20 mouse cellular contexts compared by ENCODE assay signal in genomic region chr1:161602150-161602549, GRCm38 (mm10).
A peak's percentile ranks its signal among the peaks of the same experiment; 100 is the strongest.
DNase-seq lines count a peak whose midpoint lies in the region; ATAC-seq and TF ChIP-seq lines count a peak whose summit lies in the region.
"Had no signal": no experiment of that assay in that cellular context is flagged by ENCODE, and none has a peak within 500 bp of the region (broad histone marks: within the 10 kb centered on the region; RNA-seq: fewer than 3 reads in every experiment).

No protein-coding gene starts in this region.

- intact Hi-C loops in heart, adult 2 months (cut with DNase I): loop anchor here (1.0 kb wide), 1 partner anchor 202 kb away; no protein-coding TSS in a partner anchor

- no peaks in the 10 kb centered on the region for H3K27me3 ChIP-seq in heart, adult 2 months (ENCODE audit: control insufficient read depth, insufficient read depth, low read length)
- H3K27me3 ChIP-seq in heart, embryonic 10.5 days (ENCODE audit: insufficient read depth, poor library complexity, severe bottlenecking): no peaks in the 10 kb centered on the region
- H3K27me3 ChIP-seq: heart, embryonic 15.5 days; kidney, embryonic 15.5 days; liver, embryonic 12.5 days; megakaryocyte, embryonic 14.5 days; midbrain, embryonic 15.5 days; stomach, embryonic 15.5 days had no signal

- H3K4me1 ChIP-seq in heart, adult 2 months (ENCODE audit: control insufficient read depth, insufficient read depth, low read length): no peaks in the 10 kb centered on the region
- H3K4me1 ChIP-seq in heart, embryonic 10.5 days: no peaks in the 10 kb centered on the region
- H3K4me1 ChIP-seq: heart, embryonic 15.5 days; kidney, embryonic 15.5 days; liver, embryonic 12.5 days; megakaryocyte, embryonic 14.5 days; midbrain, embryonic 15.5 days; stomach, embryonic 15.5 days had no signal

- TF ChIP-seq CTCF in heart, adult 2 months (IDR thresholded peaks at IDR 0.05): peak; percentile 46
- TF ChIP-seq CTCF in layer of hippocampus, adult 2 months (conservative IDR thresholded peaks at IDR 0.05): peak; percentile 54

- no peak overlapping the region for H3K27ac ChIP-seq in heart, adult 2 months
- no peak overlapping the region for H3K27ac ChIP-seq in heart, embryonic 10.5 days
- no peak overlapping the region for H3K27ac ChIP-seq in layer of hippocampus, adult 2 months
- H3K27ac ChIP-seq: heart, embryonic 15.5 days; kidney, embryonic 15.5 days; liver, embryonic 12.5 days; midbrain, embryonic 15.5 days; stomach, embryonic 15.5 days had no signal

- no peaks in the 10 kb centered on the region for H3K9me3 ChIP-seq in heart, embryonic 10.5 days
- H3K9me3 ChIP-seq: heart, embryonic 15.5 days; kidney, embryonic 15.5 days; liver, embryonic 12.5 days; midbrain, embryonic 15.5 days; stomach, embryonic 15.5 days had no signal

- no peak overlapping the region for H3K9ac ChIP-seq in heart, adult 2 months (ENCODE audit: low read depth, low read length)
- H3K9ac ChIP-seq: heart, embryonic 15.5 days; kidney, embryonic 15.5 days; liver, embryonic 12.5 days; midbrain, embryonic 15.5 days; stomach, embryonic 15.5 days had no signal

- no peaks in the 10 kb centered on the region for H3K79me2 ChIP-seq in heart, adult 2 months (replicated peaks; ENCODE audit: control insufficient read depth, insufficient read depth, low read length)

- no peak for DNase-seq in heart, adult 2 months
- no peak for DNase-seq in heart, embryonic 10.5 days (ENCODE audit: low spot score)
- no peak for DNase-seq in layer of hippocampus, adult 2 months (ENCODE audit: low spot score in 2 of 2)
- DNase-seq in layer of hippocampus, adult 9-10 months (ENCODE audit: low spot score): no peak
- DNase-seq in right cerebral cortex, postnatal 4 days: peak; percentile 2
- DNase-seq in right cerebral cortex, postnatal 25 days: no peak
- DNase-seq in thymus, postnatal 25 days: no peak
- DNase-seq: cerebellum, adult 18-20 months; cerebellum, postnatal 36 days; gastrocnemius, postnatal 10 days; heart, adult 18-20 months; right cerebral cortex, postnatal 14 days had no signal

- H3K36me3 ChIP-seq in heart, adult 2 months (ENCODE audit: control insufficient read depth, insufficient read depth, low read length): no peaks in the 10 kb centered on the region
- no peaks in the 10 kb centered on the region for H3K36me3 ChIP-seq in heart, embryonic 10.5 days
- H3K36me3 ChIP-seq: heart, embryonic 15.5 days; kidney, embryonic 15.5 days; liver, embryonic 12.5 days; midbrain, embryonic 15.5 days; stomach, embryonic 15.5 days had no signal

- WGBS in heart, adult 2 months: 63% methylated on average over 3 of the region's 3 CpGs
- WGBS in heart, embryonic 10.5 days: 85% methylated on average over 3 of the region's 3 CpGs

- H3K4me3 ChIP-seq in heart, adult 2 months: no peak overlapping the region
- H3K4me3 ChIP-seq in heart, embryonic 10.5 days: no peak overlapping the region
- no peak overlapping the region for H3K4me3 ChIP-seq in layer of hippocampus, adult 2 months
- H3K4me3 ChIP-seq: heart, embryonic 15.5 days; kidney, embryonic 15.5 days; liver, embryonic 12.5 days; megakaryocyte, embryonic 14.5 days; midbrain, embryonic 15.5 days; stomach, embryonic 15.5 days had no signal

- no peak for TF ChIP-seq EP300 in heart, adult 2 months (IDR thresholded peaks at IDR 0.05; ENCODE audit: insufficient read depth, low read depth, low read length)

- no peak for ATAC-seq in monocyte, adult 5-6 weeks (replicated peaks; ENCODE audit: insufficient number of reproducible peaks, low FRiP score, low TSS enrichment, poor library complexity, severe bottlenecking)
- ATAC-seq: activated CD4-positive, CD25-positive, alpha-beta regulatory T cell, adult 4 months; liver, embryonic 12.5 days; midbrain, embryonic 15.5 days had no signal

- TF ChIP-seq POLR2A in heart, adult 2 months (IDR thresholded peaks at IDR 0.05; ENCODE audit: insufficient read depth, low read depth, low read length): no peak
